Mouse (Mus musculus) left cerebral cortex, adult 11 months (tissue): ENCODE measurements around the gene Hdac4.

Source experiments
- DNase-seq: peaks from one replicate; pipeline ENCODE4 v3.0.0; 2022; ENCODE audit warnings: low spot score

The Hdac4 gene

DNA sequence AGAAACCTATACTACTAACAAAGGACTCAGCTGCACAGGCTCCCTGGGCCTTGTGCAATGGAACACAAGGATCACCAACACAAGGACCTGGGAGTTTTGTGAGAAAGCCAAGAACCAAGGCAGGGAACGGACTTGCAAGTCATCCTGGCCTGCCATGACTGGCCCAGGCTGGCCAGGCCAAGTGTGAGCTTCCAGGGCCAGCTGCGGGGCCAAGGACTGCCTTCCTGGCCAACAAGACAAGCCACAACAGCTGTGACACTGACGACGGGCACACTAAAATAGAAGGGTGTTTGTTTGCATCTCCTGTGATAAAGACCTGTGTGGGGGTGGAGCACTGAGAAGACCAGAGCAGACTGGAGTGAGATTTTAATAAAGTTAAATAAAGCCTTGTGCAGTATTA lies 96.0 kb downstream of the Hdac4 start:
- DNase-seq: no peak

DNA sequence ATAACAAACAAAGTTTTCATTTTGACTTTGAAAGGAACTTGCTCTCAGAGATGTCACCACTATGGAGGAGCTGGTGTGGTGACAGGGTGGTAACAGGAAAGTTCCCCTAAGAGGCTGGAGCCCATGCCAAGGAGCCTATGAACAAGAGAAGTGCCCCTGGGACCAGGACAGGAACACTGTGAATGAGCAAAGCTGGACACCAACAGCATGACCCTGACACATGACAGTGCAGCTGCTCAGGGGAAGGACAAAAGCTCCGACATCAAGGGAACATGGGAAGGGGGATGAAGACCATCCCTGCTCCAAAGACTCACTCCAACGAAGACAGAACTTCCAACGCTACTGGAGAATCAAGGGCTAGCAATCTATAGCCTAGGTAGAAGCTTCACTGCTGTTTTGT lies 97.0 kb downstream of the Hdac4 start:
- DNase-seq: no peak

GRCm38 (mm10) chr1:92096991-92097525 lies 98.4 kb downstream of the Hdac4 start:
- DNase-seq: no peak

DNA sequence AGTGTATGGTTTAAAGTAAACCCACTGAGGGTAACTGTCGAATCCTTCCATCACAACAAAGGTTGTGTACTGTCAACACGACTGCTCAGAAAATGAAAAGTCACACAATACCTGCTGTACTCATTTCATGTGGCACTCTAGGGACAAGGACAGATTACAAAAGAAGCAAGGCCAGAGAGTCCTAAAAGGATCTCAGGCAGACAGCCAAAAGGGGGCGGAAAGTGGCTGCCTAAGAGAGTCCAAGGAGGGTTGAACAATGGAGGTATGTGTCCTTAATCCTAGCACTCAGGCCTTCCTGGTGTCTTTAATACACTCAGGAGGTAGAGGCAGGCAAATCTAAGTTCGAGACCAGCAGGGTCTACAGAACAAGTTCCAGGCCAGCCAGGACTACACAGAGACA lies 103.2 kb downstream of the Hdac4 start:
- no peak for DNase-seq

DNA sequence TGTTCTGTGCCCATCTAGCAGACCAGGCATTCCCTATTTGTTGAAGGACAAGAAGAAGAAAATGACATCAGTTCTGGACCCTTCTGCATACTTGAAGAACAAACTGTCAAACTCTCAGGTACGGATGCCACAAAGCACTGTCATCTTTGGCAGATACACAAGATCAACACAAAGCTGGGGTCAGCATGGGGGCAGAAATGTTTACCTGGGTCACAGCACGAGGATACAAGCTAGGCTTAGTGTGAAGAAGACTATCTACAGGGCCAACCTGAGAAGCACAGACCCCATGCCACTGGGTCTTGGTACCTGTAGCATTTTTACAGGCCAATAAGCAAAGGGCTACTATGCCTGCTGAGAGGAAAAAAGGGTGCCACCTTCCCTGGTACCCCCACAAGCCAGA lies 107.7 kb downstream of the Hdac4 start:
- no peak for DNase-seq

DNA sequence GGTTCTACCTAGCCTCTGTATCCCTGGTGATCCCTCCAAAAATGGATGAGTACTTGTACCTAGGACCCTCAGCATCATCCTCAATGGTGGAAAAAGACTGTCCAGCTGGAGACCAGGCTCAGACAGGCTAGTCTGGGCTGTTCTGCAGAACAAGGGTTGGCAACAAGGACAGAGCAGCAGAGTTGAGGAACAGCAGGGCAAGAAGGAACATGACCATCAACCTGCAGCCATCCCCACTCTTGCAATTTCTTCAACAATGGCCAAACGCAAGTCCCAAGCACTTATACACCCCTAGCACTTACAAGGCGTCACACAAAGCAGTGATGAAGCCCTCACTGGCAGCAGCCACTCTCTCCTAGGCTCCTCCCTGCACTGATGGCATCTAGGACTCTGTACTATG lies 108.2 kb downstream of the Hdac4 start:
- DNase-seq: no peak

DNA sequence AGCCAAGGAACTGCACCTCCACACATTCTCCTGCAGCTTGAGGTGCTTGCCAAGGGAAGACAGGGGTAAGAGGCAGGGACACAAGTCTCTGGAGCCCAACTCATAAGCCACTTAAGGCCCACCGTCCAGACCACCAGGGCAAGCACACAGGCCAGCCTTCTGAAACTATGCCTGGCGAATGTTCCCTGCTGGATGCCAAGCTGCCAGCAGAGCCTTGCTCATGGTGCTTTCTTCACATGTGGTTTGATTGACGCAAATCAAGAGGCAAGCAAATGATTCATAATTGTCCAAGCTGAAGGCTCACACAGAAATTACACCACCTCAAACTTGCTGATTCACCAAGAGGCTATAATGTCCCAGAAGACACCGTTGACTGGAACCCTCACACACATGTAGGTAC lies 108.7 kb downstream of the Hdac4 start:
- no peak for DNase-seq

- no peak for DNase-seq
These were observed 109.2 kb downstream of the Hdac4 start for GRCm38 (mm10) chr1:92086277-92086813.

DNA sequence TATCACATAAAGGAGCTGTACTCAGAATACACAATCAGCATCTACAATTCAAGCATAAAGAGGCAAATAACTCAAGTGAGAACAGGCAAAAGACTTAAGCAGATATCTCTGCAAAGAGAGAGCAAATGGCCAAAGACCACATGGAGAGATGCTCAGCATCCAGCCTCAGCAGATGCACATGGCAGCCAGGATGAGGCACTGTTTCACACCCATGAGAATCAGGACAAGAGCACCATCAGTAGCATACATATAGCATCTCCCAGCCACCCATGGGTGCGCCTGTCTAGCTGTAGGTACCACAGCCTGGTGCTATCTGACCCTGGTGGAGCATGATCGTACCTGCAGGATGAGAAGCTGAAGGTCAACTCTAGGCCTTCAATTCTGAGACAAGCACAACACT lies 110.8 kb downstream of the Hdac4 start:
- no peak for DNase-seq

DNA sequence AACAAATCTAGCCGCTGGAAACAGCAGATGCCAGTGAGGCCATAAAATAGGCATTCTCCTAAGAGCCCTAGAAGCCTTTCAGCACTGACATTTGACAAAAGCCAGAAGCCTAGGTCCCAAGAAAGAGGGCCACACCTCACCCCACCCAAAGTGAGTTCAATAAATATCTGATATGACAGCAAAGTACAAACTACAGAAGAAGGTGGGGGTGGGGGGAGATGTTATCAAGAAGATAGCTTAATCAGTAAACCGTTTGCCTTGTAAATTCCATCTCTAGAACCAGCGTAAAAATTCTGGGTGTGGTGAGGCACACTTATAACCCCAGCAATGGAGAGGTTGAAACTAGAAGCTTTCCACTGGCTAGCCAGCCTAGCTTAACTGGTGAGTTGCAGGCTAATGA lies 111.5 kb downstream of the Hdac4 start:
- DNase-seq: no peak

DNA sequence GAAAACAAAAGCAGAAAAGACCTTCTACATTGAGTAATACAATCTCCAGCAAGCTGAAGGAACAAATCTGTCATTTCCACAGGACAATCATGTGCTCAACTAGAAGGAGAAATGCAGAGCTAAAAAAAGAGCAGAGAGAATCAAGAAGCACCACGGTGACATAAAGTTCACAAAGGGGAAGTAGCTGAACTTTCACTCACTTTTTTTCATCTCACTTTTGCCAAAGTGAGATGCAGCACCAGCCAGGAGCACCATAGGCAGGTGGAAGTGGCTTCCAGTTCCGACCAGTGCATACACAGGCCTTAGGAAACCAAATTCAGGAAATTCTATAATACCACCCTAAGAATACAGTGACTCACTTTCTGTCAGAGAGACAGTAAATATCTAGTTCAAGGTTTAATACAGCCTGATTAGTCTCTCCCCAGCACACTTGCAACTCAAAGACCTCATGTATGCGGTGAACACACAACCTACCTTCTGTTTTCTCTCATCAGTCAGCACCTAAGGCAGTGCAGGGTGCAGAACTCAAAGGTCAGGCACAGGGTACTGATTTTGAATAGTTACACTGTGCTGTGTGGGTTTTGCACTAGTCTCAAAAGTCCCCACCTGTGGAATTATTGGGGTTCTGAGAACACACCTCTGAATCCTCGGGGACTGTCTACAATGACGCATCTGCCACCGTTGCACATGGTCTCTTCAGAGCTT lies 112.5 kb downstream of the Hdac4 start:
- DNase-seq: no peak

DNA sequence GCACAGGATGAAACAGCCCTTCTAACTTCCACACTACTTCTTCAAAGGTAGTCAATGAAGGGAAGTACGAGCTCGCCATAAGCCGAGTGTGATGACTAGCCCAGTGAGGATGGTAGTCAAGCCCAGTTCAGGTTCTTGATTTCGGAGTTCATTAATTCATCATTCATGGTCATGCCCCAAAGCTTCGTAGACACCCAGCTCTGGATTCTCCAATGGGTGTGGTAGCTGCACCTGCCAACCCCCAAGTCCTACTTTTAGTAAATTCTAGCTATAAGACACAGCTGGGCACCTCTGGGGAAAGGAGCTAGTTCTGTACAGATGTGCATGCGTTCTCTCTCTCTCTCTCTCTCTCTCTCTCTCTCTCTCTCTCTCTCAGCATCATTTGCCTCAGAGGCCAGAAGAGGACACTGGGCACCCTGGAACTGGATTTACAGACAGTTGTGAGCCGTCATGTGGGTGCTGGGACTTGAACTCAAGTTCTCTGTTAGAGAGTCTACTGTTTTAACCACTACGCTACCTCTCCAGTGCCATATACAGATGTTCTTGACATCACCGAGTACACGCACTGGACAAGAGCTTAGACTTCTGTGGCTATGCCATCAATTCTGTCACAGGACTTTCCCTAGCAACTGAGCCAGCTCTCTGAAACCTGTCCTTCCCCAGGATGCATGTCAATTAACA lies 113.2 kb downstream of the Hdac4 start:
- no peak for DNase-seq

GRCm38 (mm10) chr1:92079982-92080537 lies 115.4 kb downstream of the Hdac4 start:
- no peak for DNase-seq

DNA sequence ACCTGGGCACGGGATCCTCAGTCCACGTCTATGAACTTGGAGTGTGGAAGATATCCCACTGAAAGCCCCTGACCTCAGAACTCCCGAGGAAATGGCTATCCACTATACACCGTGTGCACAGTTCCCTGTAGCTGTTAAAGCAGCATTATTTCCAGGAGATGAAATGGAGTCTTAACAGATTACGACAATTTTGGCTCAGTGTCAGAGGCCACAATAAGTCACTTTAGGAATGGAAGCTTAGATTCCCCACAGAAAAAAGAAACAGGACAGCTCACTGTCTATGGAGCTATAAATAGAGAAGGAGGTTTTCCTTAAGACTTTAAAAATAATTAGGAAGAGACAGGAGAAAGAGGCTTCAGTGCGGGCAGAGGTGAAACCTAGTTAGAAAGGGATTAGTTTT lies 120.2 kb downstream of the Hdac4 start:
- DNase-seq: no peak

DNA sequence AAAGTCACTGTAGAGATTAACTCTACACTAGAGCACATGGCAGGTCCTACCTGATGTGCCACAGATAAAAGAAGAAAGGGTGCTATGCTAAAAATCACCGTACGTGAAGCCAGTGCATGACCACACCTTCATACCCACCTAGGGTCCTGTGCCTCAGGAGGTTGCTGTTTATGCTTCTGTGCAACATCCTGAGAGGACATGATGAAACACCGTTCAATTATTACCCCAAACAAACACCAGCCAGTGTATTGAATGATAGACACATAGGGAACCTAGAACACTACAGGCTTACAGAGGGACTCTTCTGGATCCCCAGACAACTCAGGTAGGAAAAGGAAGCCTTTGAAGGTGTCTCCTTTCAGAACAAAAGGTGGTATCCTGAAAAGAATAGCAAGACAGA lies 120.8 kb downstream of the Hdac4 start:
- DNase-seq: no peak

GRCm38 (mm10) chr1:92069932-92070677 lies 125.4 kb downstream of the Hdac4 start:
- no peak for DNase-seq

GRCm38 (mm10) chr1:92069464-92069863 lies 126.0 kb downstream of the Hdac4 start:
- no peak for DNase-seq

DNA sequence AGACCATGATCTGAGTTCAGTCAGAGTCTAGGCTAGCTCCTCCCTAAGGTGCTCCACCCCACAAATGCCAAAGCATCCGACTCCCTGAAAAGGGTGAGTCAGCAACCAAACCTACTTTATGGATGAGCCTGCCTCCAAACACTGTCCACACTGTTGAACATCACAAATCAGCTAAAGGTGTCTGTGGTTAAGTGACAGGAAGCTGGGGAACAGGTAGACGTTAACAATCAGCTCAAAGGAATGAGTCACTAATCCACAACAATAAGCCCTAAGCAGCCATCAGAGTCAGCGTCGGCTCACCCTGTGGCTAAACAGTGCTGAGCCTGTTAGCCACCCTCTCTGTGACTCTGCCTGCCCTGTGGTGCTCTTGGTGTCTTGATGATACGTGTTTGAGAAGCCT lies 131.2 kb downstream of the Hdac4 start:
- no peak for DNase-seq

DNA sequence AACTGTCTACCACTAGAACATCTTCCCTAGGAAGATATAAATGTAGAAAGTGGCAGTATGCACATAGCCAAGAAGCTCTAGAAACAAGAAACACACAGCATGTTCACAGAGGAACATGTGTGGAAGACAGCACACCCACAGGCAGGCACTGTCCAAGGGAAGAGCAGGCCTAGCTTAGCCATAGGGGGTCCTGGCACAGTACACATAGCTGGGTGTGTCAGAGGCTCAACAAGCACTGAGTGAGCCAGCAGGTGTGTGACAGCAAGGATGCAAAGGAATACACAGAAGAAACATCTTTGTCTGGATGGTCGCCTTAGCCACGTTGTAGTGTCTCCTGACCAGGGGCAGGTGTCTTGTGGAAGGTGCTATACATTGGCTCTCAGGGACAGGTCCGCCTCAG lies 132.2 kb downstream of the Hdac4 start:
- no peak for DNase-seq

DNA sequence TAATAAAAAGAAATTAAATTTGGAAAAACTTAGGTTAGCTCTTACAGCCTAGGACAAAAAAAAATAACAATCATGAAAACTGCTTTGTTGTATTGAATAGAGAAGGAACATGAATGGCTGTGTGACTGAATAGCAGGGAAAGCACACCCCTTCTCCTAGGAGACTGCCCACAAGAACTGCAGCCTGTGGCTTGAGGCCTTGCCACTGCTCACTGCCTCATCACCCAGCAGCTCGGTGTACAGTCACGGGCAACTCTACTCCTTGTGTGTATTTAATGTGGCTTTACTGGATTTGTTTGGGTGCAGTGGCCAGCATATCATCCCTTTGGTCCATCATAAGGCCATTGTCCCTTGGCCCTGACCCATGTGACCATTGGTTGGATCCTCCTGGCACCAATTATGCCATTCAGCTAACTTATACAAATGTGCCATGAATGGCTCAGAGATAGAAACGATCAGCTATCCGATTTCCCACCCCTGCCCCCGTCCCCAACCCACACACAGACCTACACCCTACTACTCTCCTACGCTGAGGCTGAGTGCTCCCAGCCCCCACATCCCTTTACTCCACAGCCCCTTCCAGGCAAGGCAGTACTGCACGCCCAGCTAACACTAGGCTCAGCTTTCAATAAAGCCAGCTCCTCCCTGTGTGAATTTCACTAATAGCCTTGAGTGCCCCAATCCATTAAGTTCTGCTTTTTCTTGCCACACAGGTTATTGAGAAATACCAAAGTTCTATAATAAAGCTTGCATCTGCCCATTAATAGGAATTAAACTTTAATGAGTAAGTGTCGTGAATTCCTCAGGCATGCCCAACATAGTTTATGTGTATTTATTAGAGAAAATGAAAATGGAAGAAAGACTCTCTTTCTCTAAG lies 134.1 kb downstream of the Hdac4 start:
- no peak for DNase-seq

DNA sequence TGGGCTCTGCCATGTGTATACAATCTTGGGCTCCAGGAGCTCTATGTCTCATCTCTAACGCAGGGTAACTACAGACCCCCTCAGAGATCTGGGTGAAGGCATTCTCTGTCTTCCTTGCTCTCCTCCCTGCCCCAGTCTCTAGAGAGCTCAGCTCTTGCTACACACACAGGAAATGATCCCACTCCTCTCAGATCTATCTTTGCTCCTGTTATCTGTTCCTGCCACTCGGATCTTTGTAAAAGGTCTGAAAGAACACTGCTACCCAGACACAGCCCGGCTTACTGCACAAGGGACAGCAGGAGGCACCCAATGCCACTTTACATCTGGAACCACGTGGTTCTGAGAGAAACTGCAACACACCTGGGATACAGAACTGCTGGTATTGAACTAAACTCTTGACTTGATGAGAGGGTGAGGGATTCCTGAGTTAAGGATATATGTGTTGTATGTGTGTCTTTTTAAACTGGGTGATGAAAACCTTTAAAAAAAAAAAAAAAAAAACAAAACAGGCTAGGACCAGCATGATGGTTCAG lies 134.9 kb downstream of the Hdac4 start:
- DNase-seq: no peak
